Mouse (Mus musculus): Measurements from ENCODE around the gene Slc9a3. TPM values are rescaled to one million over a fixed set of nuclear protein-coding genes. Genes with fewer than 3 reads are reported as not detected.

Gene Slc9a3
- total RNA-seq, 2 experiments from 2014 or later, result 1.3 to 2.2 TPM

DNA sequence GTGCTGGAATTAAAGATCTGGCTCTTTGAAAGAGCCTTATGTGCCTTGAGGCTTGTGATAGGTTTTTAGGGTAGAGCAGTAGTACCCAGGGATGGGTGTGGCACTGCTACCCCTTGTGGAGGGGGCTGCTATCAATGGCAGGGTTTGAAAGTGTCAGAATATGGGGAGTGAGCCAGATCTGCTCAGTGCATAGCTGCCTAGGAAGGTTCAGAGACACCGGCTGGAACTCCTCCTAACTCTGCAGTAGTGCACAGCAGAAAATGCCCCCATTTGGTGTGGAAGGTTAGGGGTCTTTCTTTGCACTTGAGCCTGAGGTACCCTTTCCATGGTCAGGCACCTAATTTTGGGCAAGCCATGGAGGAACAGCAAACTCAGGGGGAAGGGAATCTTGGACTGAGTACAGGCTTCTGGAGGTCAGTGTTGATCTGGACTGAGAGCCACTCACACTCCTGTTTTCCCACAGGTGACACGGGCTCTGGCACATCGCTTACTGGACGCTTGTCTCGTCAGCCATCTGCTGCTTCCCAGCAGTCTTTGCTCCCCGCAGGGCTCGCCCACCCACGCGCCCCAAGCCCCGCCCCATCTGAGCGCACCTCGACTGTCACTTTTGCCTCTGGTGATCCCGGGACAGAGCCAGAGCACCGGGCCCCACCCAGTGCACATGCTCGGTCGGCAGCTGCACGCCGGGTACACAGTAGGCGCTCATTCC, 45.2 kb downstream of the Slc9a3 start:
- Histone ChIP-seq H3K4me3 (peak overlapping the region; percentile 31), H3K27ac (peak overlapping the region; percentile 28; the same call in 1 of the 2 replicates)
- DNase-seq (ENCODE audit: extremely low spot score in 1 of 2, low spot score in 2 of 2), result peak; percentile 45 to 49
- intact Hi-C loops (cut with DNase I), result loop anchor here (5.0 kb wide), 1 partner anchor 69 kb away; no protein-coding TSS in a partner anchor
- TF ChIP-seq CTCF (IDR thresholded peaks at IDR 0.05), result no peak

DNA sequence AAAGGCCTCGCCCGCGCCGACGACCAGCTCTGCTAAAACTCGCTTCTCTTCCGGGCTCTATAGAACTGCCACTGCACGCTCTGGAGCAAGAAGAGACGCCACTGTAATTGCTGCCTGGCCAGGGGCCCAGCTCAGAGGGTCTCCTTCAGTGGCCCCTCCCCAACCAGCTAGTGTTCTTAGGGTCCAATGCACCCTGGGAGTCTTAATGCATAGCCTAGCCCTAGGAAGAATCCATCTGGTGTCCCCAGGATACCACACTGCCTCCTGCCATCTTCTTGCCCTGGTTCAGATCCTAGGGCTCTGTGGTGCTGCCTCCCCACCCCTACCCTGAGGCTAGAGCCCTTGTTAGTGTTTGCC, 45.8 kb downstream of the Slc9a3 start:
- peak overlapping the region; percentile 28; the same call in 1 of the 2 replicates for H3K27ac ChIP-seq
- TF ChIP-seq CTCF (IDR thresholded peaks at IDR 0.05), result no peak
- DNase-seq (ENCODE audit: extremely low spot score in 1 of 2, low spot score in 2 of 2), result no peak
- H3K4me3 ChIP-seq, result peak overlapping the region; percentile 31
- intact Hi-C loops (cut with DNase I), result loop anchor here (5.0 kb wide), 1 partner anchor 70 kb away; no protein-coding TSS in a partner anchor

GRCm38 (mm10) chr13:74167492-74167891, 46.2 kb downstream of the Slc9a3 start:
- intact Hi-C loops (cut with DNase I), result loop anchor here (5.0 kb wide), 1 partner anchor 70 kb away; no protein-coding TSS in a partner anchor
- Histone ChIP-seq H3K4me3 (no peak overlapping the region), H3K27ac (no peak overlapping the region)
- no peak for TF ChIP-seq CTCF (IDR thresholded peaks at IDR 0.05)
- DNase-seq (ENCODE audit: extremely low spot score in 1 of 2, low spot score in 2 of 2), result no peak

- no peak for DNase-seq (ENCODE audit: extremely low spot score in 1 of 2, low spot score in 2 of 2)
- intact Hi-C loops (cut with DNase I), result loop anchor here (5.0 kb wide), 1 partner anchor 72 kb away; no protein-coding TSS in a partner anchor
- H3K4me3 ChIP-seq, result no peak overlapping the region
- no peak for TF ChIP-seq CTCF (IDR thresholded peaks at IDR 0.05)
- H3K27ac ChIP-seq, result peak overlapping the region; percentile 71
These were observed 48.3 kb downstream of the Slc9a3 start for GRCm38 (mm10) chr13:74169446-74170164.

GRCm38 (mm10) chr13:74172036-74172435, 50.8 kb downstream of the Slc9a3 start:
- DNase-seq (ENCODE audit: extremely low spot score in 1 of 2, low spot score in 2 of 2), result no peak
- intact Hi-C loops (cut with DNase I), result no loop called here
- Histone ChIP-seq H3K27ac (no peak overlapping the region), H3K4me3 (no peak overlapping the region)
- TF ChIP-seq CTCF (IDR thresholded peaks at IDR 0.05), result no peak

- DNase-seq (ENCODE audit: extremely low spot score in 1 of 2, low spot score in 2 of 2), result no peak
- Histone ChIP-seq H3K4me3 (no peak overlapping the region), H3K27ac (0 out of 2 replicates have a peak overlapping the region, but pooled peaks have one; percentile 17)
- TF ChIP-seq CTCF (IDR thresholded peaks at IDR 0.05), result no peak
- intact Hi-C loops (cut with DNase I), result loop anchor here (10.0 kb wide), 1 partner anchor 218 kb away; the partner anchor contains the start of gene Zdhhc11
These were observed 61.9 kb downstream of the Slc9a3 start for GRCm38 (mm10) chr13:74183011-74183695.

DNA sequence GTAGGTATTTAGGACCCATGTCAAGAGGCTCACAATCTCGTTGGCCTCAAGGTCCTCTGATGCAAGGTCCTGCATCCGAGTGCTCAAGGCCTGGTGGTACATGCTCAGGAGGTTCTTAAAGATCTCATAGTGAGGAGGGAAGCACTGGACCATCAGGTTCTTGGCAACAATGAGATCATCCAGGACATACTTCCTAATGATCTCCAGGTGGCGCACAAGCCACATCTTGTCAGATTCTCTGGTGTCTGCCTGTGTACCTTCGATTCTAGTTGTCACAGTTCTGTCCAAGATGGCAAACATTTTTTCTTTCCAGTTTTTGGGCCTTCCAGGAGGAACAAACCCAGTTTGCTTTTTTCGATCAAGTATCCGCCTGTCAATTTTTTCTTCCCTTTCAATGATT, 71.4 kb downstream of the Slc9a3 start:
- no peak overlapping the region for H3K4me3 ChIP-seq
- intact Hi-C loops (cut with DNase I), result loop anchor here (5.0 kb wide), 1 partner anchor 110 kb away; no protein-coding TSS in a partner anchor
- TF ChIP-seq CTCF (IDR thresholded peaks at IDR 0.05), result peak; percentile 49

DNA sequence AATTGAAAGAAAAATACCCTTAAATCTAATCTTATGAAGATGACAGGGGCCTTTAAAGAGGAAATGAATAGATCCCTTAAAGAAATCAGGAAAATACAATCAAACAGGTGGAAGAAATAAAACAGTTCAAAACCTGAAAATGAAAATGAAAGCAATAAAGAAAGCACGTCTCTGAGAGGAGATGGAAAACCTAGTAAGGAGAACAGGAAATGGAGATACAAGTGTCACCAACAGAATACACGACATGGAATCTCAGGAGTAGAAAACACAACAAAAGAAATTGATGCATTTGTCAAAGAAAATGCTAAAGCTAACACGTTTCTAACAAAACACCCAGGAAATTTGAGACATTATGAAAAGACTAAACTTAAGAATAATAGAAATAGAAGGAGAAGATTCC, 75.2 kb downstream of the Slc9a3 start:
- no peak for DNase-seq (ENCODE audit: extremely low spot score in 1 of 2, low spot score in 2 of 2)
- no peak for TF ChIP-seq CTCF (IDR thresholded peaks at IDR 0.05)

More for the DNA sequence above, 71.4 kb downstream of the Slc9a3 start:
- no peak for DNase-seq (ENCODE audit: extremely low spot score in 1 of 2, low spot score in 2 of 2)
- no peak overlapping the region for H3K27ac ChIP-seq

DNA sequence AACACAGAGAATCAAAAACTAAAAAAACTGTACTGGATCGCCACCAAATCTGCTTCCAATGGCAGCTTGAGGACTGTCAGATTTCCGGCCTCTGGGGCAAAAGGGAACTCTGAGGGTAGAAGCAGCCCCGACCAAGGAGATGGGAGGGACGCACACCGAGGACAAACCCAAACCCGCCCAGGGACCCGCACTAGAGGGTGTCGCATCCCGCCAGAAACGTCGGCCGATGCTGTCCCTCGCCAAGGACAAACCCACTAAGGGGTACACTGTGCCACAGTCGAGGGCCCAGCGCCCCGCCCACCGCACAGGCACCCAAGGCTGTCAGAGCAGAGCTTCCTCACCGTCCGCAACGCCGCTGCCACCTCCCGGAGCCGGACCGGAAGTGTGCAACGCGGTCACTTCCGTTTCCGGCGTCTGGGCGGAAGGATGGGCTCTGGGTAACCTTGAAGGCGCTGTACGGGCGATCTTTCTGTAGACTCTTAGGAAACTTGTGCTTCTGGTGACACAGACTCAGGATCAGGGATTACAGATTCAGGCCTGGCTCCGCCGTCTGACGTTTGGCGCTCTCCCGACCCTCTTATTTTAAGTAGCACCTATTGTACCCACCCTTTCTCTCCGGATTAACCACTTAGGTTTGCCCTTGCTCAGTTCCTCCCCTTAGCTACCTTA, 87.2 kb downstream of the Slc9a3 start, which contains the start of gene Exoc3:
Exoc3 (minus strand) TSS at position 416 of the 669 bp plus-strand sequence.
- Histone ChIP-seq H3K4me3 (peak within 1 kb of the TSS; percentile 82), H3K27ac (peak within 1 kb of the TSS; percentile 99)
- DNase-seq (ENCODE audit: extremely low spot score in 1 of 2, low spot score in 2 of 2), result peak; percentile 90 to 93
- no peak; the same call in 1 of the 2 replicates for TF ChIP-seq CTCF (IDR thresholded peaks at IDR 0.05)
- intact Hi-C loops (cut with DNase I), result loop anchor here (2.0 to 5.0 kb wide), 2 partner anchors 94 to 200 kb away; partner anchors contain the start of gene Tppp

More for the DNA sequence above, 75.2 kb downstream of the Slc9a3 start:
- H3K4me3 ChIP-seq, result no peak overlapping the region
- intact Hi-C loops (cut with DNase I), result no loop called here
- H3K27ac ChIP-seq, result no peak overlapping the region

DNA sequence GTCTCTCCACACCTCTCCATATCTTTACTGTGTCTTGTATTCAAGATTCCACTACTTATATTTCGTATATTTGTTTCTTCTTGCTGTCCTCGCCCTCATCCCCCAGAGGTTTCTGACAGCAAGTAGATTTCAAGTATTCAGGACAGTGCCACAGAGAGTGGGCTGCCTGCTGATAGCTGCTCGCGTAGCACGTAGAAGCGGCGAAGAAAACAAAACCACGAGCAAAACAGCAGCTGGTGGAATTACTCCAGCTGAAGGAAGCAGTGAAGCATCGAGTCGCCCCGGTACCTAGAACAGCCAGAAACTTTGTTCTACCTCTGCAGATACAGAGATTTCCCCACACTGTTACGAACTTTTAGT, 87.7 kb downstream of the Slc9a3 start:
- intact Hi-C loops (cut with DNase I), result loop anchor here (2.0 to 5.0 kb wide), 2 partner anchors 93 to 200 kb away; partner anchors contain the start of gene Tppp
- no peak for TF ChIP-seq CTCF (IDR thresholded peaks at IDR 0.05)
- peak overlapping the region; percentile 99 for H3K27ac ChIP-seq
- peak overlapping the region; percentile 82 for H3K4me3 ChIP-seq
- peak in 1 of 2 experiments; percentile 26 for DNase-seq (ENCODE audit: extremely low spot score in 1 of 2, low spot score in 2 of 2)

- no peak overlapping the region for H3K4me3 ChIP-seq
- DNase-seq (ENCODE audit: extremely low spot score in 1 of 2, low spot score in 2 of 2), result no peak
- H3K27ac ChIP-seq, result no peak overlapping the region
- no peak for TF ChIP-seq CTCF (IDR thresholded peaks at IDR 0.05)
- intact Hi-C loops (cut with DNase I), result no loop called here
These were observed 97.2 kb downstream of the Slc9a3 start for GRCm38 (mm10) chr13:74218441-74218840.

Other genes starting within 250 kb of the Slc9a3 start
- 1 to 10 TPM in 1 of 2 experiments, under 1 TPM in 1; 0.38 to 1.1 TPM for gene Trip13, start 183.7 kb upstream of the Slc9a3 start, total RNA-seq (2021)
- gene Brd9, start 183.6 kb upstream of the Slc9a3 start, total RNA-seq (2021), result 10 to 100 TPM; 84.2 to 88.7 TPM
- not detected for gene Zdhhc11, start 157.6 kb upstream of the Slc9a3 start, total RNA-seq (2021)
- 100 to 1,000 TPM; 325 to 339 TPM for gene Tppp, start 112.0 kb upstream of the Slc9a3 start, total RNA-seq (2021)
- gene Cep72, start 59.2 kb upstream of the Slc9a3 start, total RNA-seq (2021), result 1 to 10 TPM in 1 of 2 experiments, under 1 TPM in 1; 0.63 to 1.2 TPM
- gene Exoc3, start 87.3 kb downstream of the Slc9a3 start, total RNA-seq (2021), result 10 to 100 TPM; 67.1 to 69.6 TPM
- 1 to 10 TPM in 1 of 2 experiments, under 1 TPM in 1; 0.33 to 1.3 TPM for gene Ahrr, start 170.9 kb downstream of the Slc9a3 start, total RNA-seq (2021)
- gene Pdcd6, start 196.1 kb downstream of the Slc9a3 start, total RNA-seq (2021), result 10 to 100 TPM; 85.0 to 87.6 TPM
- 100 to 1,000 TPM; 334 to 341 TPM for gene Sdha, start 228.8 kb downstream of the Slc9a3 start, total RNA-seq (2021)
- 10 to 100 TPM; 86.4 to 92.3 TPM for gene Ccdc127, start 228.9 kb downstream of the Slc9a3 start, total RNA-seq (2021)
- under 1 TPM in 1 of 2 experiments, not detected in 1; 0.12 TPM for gene Lrrc14b, start 242.5 kb downstream of the Slc9a3 start, total RNA-seq (2021)

Measured in left cerebral cortex, adult 2 months (tissue).